Mouse (Mus musculus) layer of hippocampus, adult 11-12 months (tissue): ENCODE measurements around the gene Zfp808.
"Not testable (repeated sequence)": the region's sequence is repeated elsewhere in the genome, so short reads cannot be mapped to it uniquely, and the experiment has no call there.

Source experiments
- DNase-seq: peaks from one replicate; pipeline ENCODE4 v3.0.0; 2022; ENCODE audit warnings: low spot score

Zfp808 gene

GRCm38 (mm10) chr13:62129432-62130171, at the start of gene Zfp808:
Zfp808 (plus strand) TSS chr13:62129886.
- DNase-seq, result peak; percentile 45

GRCm38 (mm10) chr13:62098786-62099185, 30.9 kb upstream of the Zfp808 start:
- not testable (repeated sequence) for DNase-seq

GRCm38 (mm10) chr13:62099454-62099853, 30.2 kb upstream of the Zfp808 start:
- not testable (repeated sequence) for DNase-seq

- DNase-seq, result not testable (repeated sequence)
Measured at GRCm38 (mm10) chr13:62102368-62102767, 27.3 kb upstream of the Zfp808 start.

GRCm38 (mm10) chr13:62115861-62116260, 13.8 kb upstream of the Zfp808 start:
- DNase-seq, result not testable (repeated sequence)

- DNase-seq, result not testable (repeated sequence)
Measured at GRCm38 (mm10) chr13:62121578-62121977, 8.1 kb upstream of the Zfp808 start.

- DNase-seq, result not testable (repeated sequence)
Measured at GRCm38 (mm10) chr13:62181835-62182755, 52.4 kb downstream of the Zfp808 start.

- no peak for DNase-seq
Measured at GRCm38 (mm10) chr13:62245264-62245663, 115.6 kb downstream of the Zfp808 start.

- not testable (repeated sequence) for DNase-seq
Measured at GRCm38 (mm10) chr13:62255226-62255625, 125.5 kb downstream of the Zfp808 start.

GRCm38 (mm10) chr13:62263392-62263791, 133.7 kb downstream of the Zfp808 start:
- no peak for DNase-seq
